Mouse (Mus musculus): Measurements from ENCODE around the gene Topors. TPM values are rescaled to one million over a fixed set of nuclear protein-coding genes. Genes with fewer than 3 reads are reported as not detected.
A peak's percentile ranks its signal among the peaks of the same experiment; 100 is the strongest.

Topors gene
- polyA plus RNA-seq (2012; fragmentation: generic; extraction: Trizol), result 6.7 TPM

- Histone ChIP-seq H3K36me3 (ENCODE audit: control insufficient read depth, insufficient read depth) (peaks cover 22% of the 10 kb centered on the region), H3K4me3 (peak within 1 kb of the TSS; percentile 98), H3K79me2 (ENCODE audit: control insufficient read depth, insufficient read depth) (peaks cover 52% of the 10 kb centered on the region), H3ac (ENCODE audit: control insufficient read depth, insufficient read length) (peak within 1 kb of the TSS; percentile 89), H3K27me3 (ENCODE audit: control insufficient read depth, insufficient read depth, insufficient read length) (no peaks in the 10 kb centered on the region), H3K4me2 (ENCODE audit: low read depth) (peak within 1 kb of the TSS; percentile 88)
- no peak for TF ChIP-seq CEBPB (IDR thresholded peaks at IDR 0.05; ENCODE audit: insufficient read depth, poor library complexity, severe bottlenecking)
- peak; percentile 94 for TF ChIP-seq POLR2A (IDR thresholded peaks at IDR 0.05; ENCODE audit: insufficient read length, low read depth)
- peak in 1 of 3 experiments; percentile 24 for TF ChIP-seq MYOD1 (IDR thresholded peaks at IDR 0.05; ENCODE audit: control insufficient read depth in 1 of 3, insufficient read length in 2 of 3, low read depth in 2 of 3)
- TF ChIP-seq MAX (IDR thresholded peaks at IDR 0.05; ENCODE audit: low read depth), result peak; percentile 40
- TF ChIP-seq USF1 (IDR thresholded peaks at IDR 0.05; ENCODE audit: low read depth), result peak; percentile 97
- TF ChIP-seq POLR2AphosphoS2 (IDR thresholded peaks at IDR 0.05; ENCODE audit: insufficient read length, low read depth), result peak; percentile 97
- TF ChIP-seq TCF12 (IDR thresholded peaks at IDR 0.05; ENCODE audit: insufficient read depth, poor library complexity, severe bottlenecking), result no peak
- TF ChIP-seq SRF (IDR thresholded peaks at IDR 0.05; ENCODE audit: control insufficient read depth, insufficient read length, low read depth), result peak; percentile 47
- no peak for TF ChIP-seq REST (IDR thresholded peaks at IDR 0.05; ENCODE audit: insufficient read depth, insufficient read length)
- TF ChIP-seq MYOG (IDR thresholded peaks at IDR 0.05; ENCODE audit: control insufficient read depth in 1 of 3, insufficient read depth in 1 of 3, insufficient read length in 2 of 3, low read depth in 2 of 3), result peak in 1 of 3 experiments; percentile 26
- TF ChIP-seq TCF3 (IDR thresholded peaks at IDR 0.05; ENCODE audit: insufficient read length, low read depth), result no peak
- TF ChIP-seq E2F4 (IDR thresholded peaks at IDR 0.05; ENCODE audit: insufficient read depth), result peak; percentile 13
Observed at GRCm38 (mm10) chr4:40269430-40270032, at the start of gene Topors, which contains the start of gene Smim27. Gene Topors (minus strand): TSS chr4:40269850. Gene Smim27 (plus strand): TSS chr4:40269579.

GRCm38 (mm10) chr4:40317404-40317803, 47.8 kb upstream of the Topors start:
- no peaks in the 10 kb centered on the region for H3K27me3 ChIP-seq (ENCODE audit: control insufficient read depth, insufficient read depth, insufficient read length)
- TF ChIP-seq MYOG (IDR thresholded peaks at IDR 0.05; ENCODE audit: control insufficient read depth in 1 of 3, insufficient read depth in 1 of 3, insufficient read length in 2 of 3, low read depth in 2 of 3) (no peak), USF1 (IDR thresholded peaks at IDR 0.05; ENCODE audit: low read depth) (no peak), TCF12 (IDR thresholded peaks at IDR 0.05; ENCODE audit: insufficient read depth, poor library complexity, severe bottlenecking) (no peak), CEBPB (IDR thresholded peaks at IDR 0.05; ENCODE audit: insufficient read depth, poor library complexity, severe bottlenecking) (no peak), MYOD1 (IDR thresholded peaks at IDR 0.05; ENCODE audit: control insufficient read depth in 1 of 3, insufficient read length in 2 of 3, low read depth in 2 of 3) (no peak), E2F4 (IDR thresholded peaks at IDR 0.05; ENCODE audit: insufficient read depth) (no peak), MAX (IDR thresholded peaks at IDR 0.05; ENCODE audit: low read depth) (no peak), REST (IDR thresholded peaks at IDR 0.05; ENCODE audit: insufficient read depth, insufficient read length) (no peak), SRF (IDR thresholded peaks at IDR 0.05; ENCODE audit: control insufficient read depth, insufficient read length, low read depth) (no peak), POLR2A (IDR thresholded peaks at IDR 0.05; ENCODE audit: insufficient read length, low read depth) (no peak), TCF3 (IDR thresholded peaks at IDR 0.05; ENCODE audit: insufficient read length, low read depth) (no peak), POLR2AphosphoS2 (IDR thresholded peaks at IDR 0.05; ENCODE audit: insufficient read length, low read depth) (no peak)

GRCm38 (mm10) chr4:40313026-40313425, 43.4 kb upstream of the Topors start:
- TF ChIP-seq POLR2A (IDR thresholded peaks at IDR 0.05; ENCODE audit: insufficient read length, low read depth), result no peak
- no peak for TF ChIP-seq POLR2AphosphoS2 (IDR thresholded peaks at IDR 0.05; ENCODE audit: insufficient read length, low read depth)
- TF ChIP-seq CEBPB (IDR thresholded peaks at IDR 0.05; ENCODE audit: insufficient read depth, poor library complexity, severe bottlenecking), result no peak
- no peak for TF ChIP-seq SRF (IDR thresholded peaks at IDR 0.05; ENCODE audit: control insufficient read depth, insufficient read length, low read depth)
- no peak for TF ChIP-seq MYOD1 (IDR thresholded peaks at IDR 0.05; ENCODE audit: control insufficient read depth in 1 of 3, insufficient read length in 2 of 3, low read depth in 2 of 3)
- TF ChIP-seq TCF12 (IDR thresholded peaks at IDR 0.05; ENCODE audit: insufficient read depth, poor library complexity, severe bottlenecking), result no peak
- TF ChIP-seq REST (IDR thresholded peaks at IDR 0.05; ENCODE audit: insufficient read depth, insufficient read length), result no peak
- TF ChIP-seq MYOG (IDR thresholded peaks at IDR 0.05; ENCODE audit: control insufficient read depth in 1 of 3, insufficient read depth in 1 of 3, insufficient read length in 2 of 3, low read depth in 2 of 3), result no peak
- no peak for TF ChIP-seq E2F4 (IDR thresholded peaks at IDR 0.05; ENCODE audit: insufficient read depth)
- TF ChIP-seq TCF3 (IDR thresholded peaks at IDR 0.05; ENCODE audit: insufficient read length, low read depth), result no peak
- no peak for TF ChIP-seq USF1 (IDR thresholded peaks at IDR 0.05; ENCODE audit: low read depth)
- TF ChIP-seq MAX (IDR thresholded peaks at IDR 0.05; ENCODE audit: low read depth), result no peak
- no peaks in the 10 kb centered on the region for H3K79me2 ChIP-seq (ENCODE audit: control insufficient read depth, insufficient read depth)
- peaks cover 16% of the 10 kb centered on the region for H3K27me3 ChIP-seq (ENCODE audit: control insufficient read depth, insufficient read depth, insufficient read length)
- no peak overlapping the region for H3K4me2 ChIP-seq (ENCODE audit: low read depth)
- H3K4me3 ChIP-seq, result no peak overlapping the region
- H3ac ChIP-seq (ENCODE audit: control insufficient read depth, insufficient read length), result no peak overlapping the region
- H3K36me3 ChIP-seq (ENCODE audit: control insufficient read depth, insufficient read depth), result no peaks in the 10 kb centered on the region

More at GRCm38 (mm10) chr4:40317404-40317803, 47.8 kb upstream of the Topors start:
- no peak overlapping the region for H3K4me2 ChIP-seq (ENCODE audit: low read depth)
- no peaks in the 10 kb centered on the region for H3K79me2 ChIP-seq (ENCODE audit: control insufficient read depth, insufficient read depth)
- H3ac ChIP-seq (ENCODE audit: control insufficient read depth, insufficient read length), result no peak overlapping the region
- no peaks in the 10 kb centered on the region for H3K36me3 ChIP-seq (ENCODE audit: control insufficient read depth, insufficient read depth)
- no peak overlapping the region for H3K4me3 ChIP-seq

- Histone ChIP-seq H3K79me2 (ENCODE audit: control insufficient read depth, insufficient read depth) (no peaks in the 10 kb centered on the region), H3ac (ENCODE audit: control insufficient read depth, insufficient read length) (no peak overlapping the region), H3K36me3 (ENCODE audit: control insufficient read depth, insufficient read depth) (no peaks in the 10 kb centered on the region), H3K27me3 (ENCODE audit: control insufficient read depth, insufficient read depth, insufficient read length) (peaks cover 16% of the 10 kb centered on the region), H3K4me2 (ENCODE audit: low read depth) (no peak overlapping the region), H3K4me3 (no peak overlapping the region)
- no peak for TF ChIP-seq SRF (IDR thresholded peaks at IDR 0.05; ENCODE audit: control insufficient read depth, insufficient read length, low read depth)
- TF ChIP-seq TCF3 (IDR thresholded peaks at IDR 0.05; ENCODE audit: insufficient read length, low read depth), result no peak
- TF ChIP-seq USF1 (IDR thresholded peaks at IDR 0.05; ENCODE audit: low read depth), result no peak
- no peak for TF ChIP-seq MYOG (IDR thresholded peaks at IDR 0.05; ENCODE audit: control insufficient read depth in 1 of 3, insufficient read depth in 1 of 3, insufficient read length in 2 of 3, low read depth in 2 of 3)
- no peak for TF ChIP-seq E2F4 (IDR thresholded peaks at IDR 0.05; ENCODE audit: insufficient read depth)
- TF ChIP-seq CEBPB (IDR thresholded peaks at IDR 0.05; ENCODE audit: insufficient read depth, poor library complexity, severe bottlenecking), result no peak
- TF ChIP-seq REST (IDR thresholded peaks at IDR 0.05; ENCODE audit: insufficient read depth, insufficient read length), result no peak
- no peak for TF ChIP-seq POLR2AphosphoS2 (IDR thresholded peaks at IDR 0.05; ENCODE audit: insufficient read length, low read depth)
- TF ChIP-seq MAX (IDR thresholded peaks at IDR 0.05; ENCODE audit: low read depth), result no peak
- no peak for TF ChIP-seq MYOD1 (IDR thresholded peaks at IDR 0.05; ENCODE audit: control insufficient read depth in 1 of 3, insufficient read length in 2 of 3, low read depth in 2 of 3)
- TF ChIP-seq POLR2A (IDR thresholded peaks at IDR 0.05; ENCODE audit: insufficient read length, low read depth), result no peak
- TF ChIP-seq TCF12 (IDR thresholded peaks at IDR 0.05; ENCODE audit: insufficient read depth, poor library complexity, severe bottlenecking), result no peak
Observed at GRCm38 (mm10) chr4:40312213-40312612, 42.6 kb upstream of the Topors start.
